Mouse (Mus musculus): ENCODE measurements at regions not wholly inside any gene's neighbourhood (a gene's known extent, or its start where the extent isn't known, plus 50 kb on each side); places are given as distances from the start of the nearest gene placed in this dataset.

DNA sequence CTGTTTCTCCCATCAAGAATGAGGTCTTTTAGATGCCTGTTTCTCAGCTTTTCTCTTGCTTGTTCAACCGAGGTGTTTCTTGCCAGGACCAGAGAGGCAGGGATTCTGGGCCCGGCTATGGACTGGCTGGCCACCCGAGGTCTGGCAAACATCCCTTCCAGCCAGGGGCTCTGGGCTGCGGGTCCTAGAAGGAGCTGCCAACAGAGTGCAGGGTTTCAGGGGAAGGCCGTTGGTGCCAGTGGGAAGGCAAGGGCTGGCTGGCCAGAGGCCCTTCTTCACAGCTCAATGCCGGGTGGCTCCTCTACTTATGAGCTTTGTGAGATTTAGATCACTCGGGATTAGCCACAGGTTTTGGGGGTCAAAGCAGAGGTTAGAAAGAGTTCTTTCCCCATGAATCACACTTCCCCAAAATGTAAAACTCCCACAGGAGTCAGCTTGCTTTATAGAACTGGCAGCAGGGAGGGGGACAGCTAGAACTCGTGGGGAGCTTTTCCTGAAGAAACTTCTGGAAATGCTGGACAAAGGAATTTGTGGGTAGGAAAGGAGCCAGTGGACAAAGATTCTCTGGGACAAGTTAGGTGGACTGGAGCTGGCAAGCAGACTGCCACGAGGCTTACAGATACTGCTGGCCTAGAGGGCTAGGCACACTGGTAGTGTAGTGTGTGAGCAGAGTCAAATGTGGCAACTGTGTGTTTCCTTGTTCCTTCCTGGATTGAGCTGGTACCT is 104.1 kb upstream of the Vps8 start:
- TF ChIP-seq CTCF (IDR thresholded peaks at IDR 0.05; ENCODE audit: low read depth) (no peak), EP300 (IDR thresholded peaks at IDR 0.05; ENCODE audit: low read depth) (no peak)
